Mouse (Mus musculus) testis, postnatal 10 days (tissue): ENCODE data around the gene Tarbp2.

Experiments used
- DNase-seq: peaks from one replicate; pipeline ENCODE4 v3.0.0; 2021; ENCODE audit warnings: low spot score

Tarbp2 gene

GRCm38 (mm10) chr15:102517976-102518858 is at the start of gene Tarbp2:
Tarbp2 (plus strand) TSS chr15:102518192.
- DNase-seq: peak; percentile 98

- DNase-seq: no peak
These were observed 49.2 kb upstream of the Tarbp2 start for GRCm38 (mm10) chr15:102468675-102469370.

GRCm38 (mm10) chr15:102470183-102470604 is 47.8 kb upstream of the Tarbp2 start, which contains the start of gene Pcbp2:
Pcbp2 (plus strand) TSS chr15:102470539.
- DNase-seq: peak; percentile 94

GRCm38 (mm10) chr15:102470605-102471294 is 47.2 kb upstream of the Tarbp2 start:
- DNase-seq: peak; percentile 91

- no peak for DNase-seq
These were observed 46.7 kb upstream of the Tarbp2 start for GRCm38 (mm10) chr15:102471295-102471645.

- no peak for DNase-seq
These were observed 46.3 kb upstream of the Tarbp2 start for GRCm38 (mm10) chr15:102471727-102472126.

- DNase-seq: no peak
These were observed 44.7 kb upstream of the Tarbp2 start for GRCm38 (mm10) chr15:102473246-102473645.

- no peak for DNase-seq
These were observed 43.5 kb upstream of the Tarbp2 start for GRCm38 (mm10) chr15:102474520-102474919.

- DNase-seq: no peak
These were observed 34.9 kb upstream of the Tarbp2 start for GRCm38 (mm10) chr15:102483136-102483535.

- no peak for DNase-seq
These were observed 32.1 kb upstream of the Tarbp2 start for GRCm38 (mm10) chr15:102485853-102486252.

GRCm38 (mm10) chr15:102487664-102488063 is 30.3 kb upstream of the Tarbp2 start:
- DNase-seq: no peak

GRCm38 (mm10) chr15:102498322-102498721 is 19.7 kb upstream of the Tarbp2 start:
- no peak for DNase-seq

GRCm38 (mm10) chr15:102499370-102499769 is 18.6 kb upstream of the Tarbp2 start:
- peak; percentile 42 for DNase-seq

- peak; percentile 31 for DNase-seq
These were observed 18.1 kb upstream of the Tarbp2 start for GRCm38 (mm10) chr15:102499851-102500250.

GRCm38 (mm10) chr15:102500479-102500878 is 17.5 kb upstream of the Tarbp2 start:
- DNase-seq: peak; percentile 26

- DNase-seq: peak; percentile 45
These were observed 16.7 kb upstream of the Tarbp2 start for GRCm38 (mm10) chr15:102501084-102501814.

GRCm38 (mm10) chr15:102502254-102502840 is 15.6 kb upstream of the Tarbp2 start:
- DNase-seq: peak; percentile 39

GRCm38 (mm10) chr15:102503447-102503846 is 14.5 kb upstream of the Tarbp2 start, which contains the start of gene Gm10337:
Gm10337 (plus strand) TSS chr15:102503722.
- peak; percentile 35 for DNase-seq

- DNase-seq: peak; percentile 42
These were observed 13.8 kb upstream of the Tarbp2 start for GRCm38 (mm10) chr15:102503924-102504782.

- peak; percentile 45 for DNase-seq
These were observed 12.8 kb upstream of the Tarbp2 start for GRCm38 (mm10) chr15:102505073-102505769.
